Mouse (Mus musculus): ENCODE measurements around the gene Actr1b. TPM values are rescaled to one million over a fixed set of nuclear protein-coding genes. Genes with fewer than 3 reads are reported as not detected.

The Actr1b gene
- total RNA-seq (2022): 100 to 1,000 TPM; 141 to 162 (median 147) TPM

DNA sequence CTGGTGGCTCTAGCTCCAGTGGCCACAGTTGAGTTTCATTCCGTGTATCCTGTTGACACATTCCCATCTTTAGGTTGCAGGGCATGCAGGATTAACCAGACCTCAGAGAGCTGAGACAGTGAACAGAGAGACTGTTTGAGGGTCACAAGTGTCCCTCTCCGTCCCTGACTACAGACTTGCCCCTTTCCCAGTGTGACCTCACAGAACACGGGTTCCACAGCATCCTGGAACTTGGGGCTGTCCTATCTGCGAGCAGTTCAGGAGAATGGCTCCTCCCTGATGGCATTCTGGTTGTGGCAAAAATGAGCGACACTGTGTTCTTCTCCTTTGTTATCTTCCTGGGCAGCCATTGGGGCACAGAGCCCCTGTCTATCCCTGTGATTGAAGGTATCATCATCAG, at the start of gene Actr1b:
Actr1b (minus strand) TSS at position 112 of the 400 bp plus-strand sequence.
- DNase-seq (ENCODE audit: low spot score in 2 of 2): no peak

DNA sequence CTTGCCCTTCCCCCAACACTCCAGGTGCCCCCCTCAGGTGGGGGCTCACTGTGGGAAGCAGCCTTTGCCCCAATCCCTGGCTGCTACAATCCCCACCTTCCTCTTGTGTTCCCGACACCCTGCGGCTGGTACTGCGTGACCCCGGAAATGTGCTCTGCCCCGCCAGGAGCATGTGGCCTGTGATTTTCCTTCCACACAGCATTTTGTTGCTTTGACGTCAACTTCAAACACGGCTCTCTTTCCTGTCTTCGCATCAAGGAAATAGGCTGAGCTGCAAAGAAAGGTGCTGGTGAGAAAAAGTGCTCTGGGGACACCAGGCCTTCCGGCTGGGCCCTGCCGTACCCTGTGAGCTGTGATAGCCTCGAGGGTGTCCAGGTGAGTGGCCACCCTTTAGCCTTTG, 47.3 kb upstream of the Actr1b start, which contains the start of gene Zap70:
Zap70 (plus strand) TSS at position 231 of the 400 bp plus-strand sequence.
- no peak for DNase-seq (ENCODE audit: low spot score in 2 of 2)

DNA sequence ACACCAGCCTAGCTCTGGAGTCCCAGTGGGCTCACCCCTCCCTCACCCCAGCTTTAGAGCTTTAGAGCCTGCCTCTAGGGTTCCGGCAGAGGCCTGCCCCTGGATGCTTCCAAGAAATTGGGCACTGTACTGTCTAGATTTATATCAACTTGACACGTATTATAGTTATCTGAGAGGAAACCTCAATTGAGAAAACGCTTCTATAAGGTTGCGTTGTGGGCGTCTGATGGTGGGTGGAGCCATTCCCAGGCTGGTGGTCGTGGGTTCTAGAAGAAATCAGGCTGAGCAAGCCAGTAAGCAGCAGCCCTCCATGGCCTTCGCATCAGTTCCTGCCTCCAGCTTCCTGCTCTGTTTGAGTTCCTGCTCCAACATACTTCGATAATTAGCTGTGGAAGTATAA, 46.8 kb upstream of the Actr1b start:
- no peak for DNase-seq (ENCODE audit: low spot score in 2 of 2)

DNA sequence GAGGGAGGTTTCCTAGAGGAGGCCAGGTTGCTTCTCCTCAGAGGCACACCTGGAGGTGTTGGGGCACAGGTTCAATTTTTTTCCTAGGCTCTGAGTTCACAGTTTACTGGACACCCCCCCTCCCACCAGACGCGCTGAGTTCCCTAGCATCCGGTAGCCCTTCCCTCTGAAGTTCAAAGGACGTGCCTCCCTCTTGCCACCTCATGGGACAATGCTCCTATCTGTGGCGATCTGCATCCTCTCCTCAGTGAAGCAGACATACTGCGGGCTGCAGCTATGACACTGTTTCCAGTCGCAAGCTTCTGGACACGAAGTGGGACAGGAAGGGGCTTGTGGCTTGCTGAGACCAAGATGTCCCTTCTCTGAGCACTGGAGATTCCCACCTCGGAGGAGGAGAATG, 46.2 kb upstream of the Actr1b start:
- DNase-seq (ENCODE audit: low spot score in 2 of 2): no peak

DNA sequence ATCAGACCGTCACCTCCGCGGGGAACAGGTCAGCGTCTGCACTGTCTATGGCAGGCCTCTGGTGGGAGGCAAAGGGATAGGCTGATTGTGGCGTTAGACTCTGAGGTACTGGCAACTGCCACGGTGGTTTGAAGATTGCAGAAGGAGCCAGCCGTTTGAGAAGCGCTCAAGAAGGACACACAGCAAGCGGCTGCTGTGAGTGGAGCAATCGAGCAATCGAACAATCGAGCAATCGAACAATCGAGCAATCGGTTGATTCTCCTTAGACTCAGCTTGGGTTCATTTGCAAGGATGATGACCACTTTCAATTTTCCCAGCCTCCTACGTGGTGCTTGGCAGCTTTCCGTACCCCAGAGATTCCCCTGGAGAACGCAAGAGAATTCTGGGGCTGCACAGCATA, 44.9 kb upstream of the Actr1b start:
- no peak for DNase-seq (ENCODE audit: low spot score in 2 of 2)

DNA sequence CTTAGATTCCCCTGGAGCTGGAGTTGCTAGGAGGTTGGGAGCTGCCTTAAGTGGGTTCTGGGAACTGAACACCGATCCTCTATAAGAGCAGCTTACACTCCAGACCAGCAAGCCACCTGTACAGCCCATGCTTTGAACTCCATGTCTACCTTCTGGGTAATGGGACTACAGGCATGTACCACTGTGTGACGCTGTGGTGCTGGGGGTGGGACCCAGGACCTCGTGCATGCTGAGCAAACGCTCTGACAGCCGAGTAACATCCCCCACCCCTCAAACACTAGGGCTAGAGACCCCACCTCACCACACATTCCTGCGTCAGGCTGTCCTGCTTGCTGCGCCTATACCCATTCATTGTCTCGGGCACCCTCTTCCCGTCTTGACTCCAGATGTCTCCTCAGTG, 44.3 kb upstream of the Actr1b start:
- no peak for DNase-seq (ENCODE audit: low spot score in 2 of 2)

DNA sequence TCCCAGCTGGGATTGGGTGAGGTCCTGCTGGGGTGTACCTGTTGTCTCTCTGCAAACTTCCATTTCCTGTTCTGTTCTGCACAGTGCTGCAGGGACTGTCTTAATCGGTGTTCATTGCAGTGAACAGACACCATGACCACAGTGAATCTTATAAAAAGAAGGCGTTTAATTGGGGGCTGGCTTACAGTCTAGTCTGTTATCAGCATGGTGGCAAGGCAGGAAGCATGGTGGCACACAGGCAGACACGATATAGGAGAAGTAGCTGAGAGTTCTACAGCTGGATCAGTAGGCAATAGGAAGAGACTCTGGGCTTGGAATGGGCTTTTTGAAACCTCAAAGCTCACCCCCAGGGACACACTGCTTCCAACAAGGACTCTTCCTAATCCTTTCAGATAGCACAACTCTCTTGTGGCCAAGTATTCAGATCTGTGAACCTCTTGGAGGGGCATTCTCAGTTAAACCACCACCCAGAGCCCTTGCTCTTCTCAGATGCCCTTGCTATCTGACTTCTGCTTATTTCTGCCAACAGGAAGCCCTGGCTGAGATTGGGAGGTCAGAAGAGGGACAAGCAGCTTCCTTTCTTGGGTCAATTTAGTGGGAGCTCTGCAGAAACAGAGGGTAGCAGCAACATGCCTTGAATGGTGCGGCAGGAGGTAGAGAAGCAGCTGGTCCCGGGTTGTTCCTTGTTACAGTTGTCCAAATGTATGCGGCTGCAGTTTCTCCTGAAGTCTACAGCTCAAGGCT, 39.9 kb upstream of the Actr1b start:
- DNase-seq (ENCODE audit: low spot score in 2 of 2): no peak

DNA sequence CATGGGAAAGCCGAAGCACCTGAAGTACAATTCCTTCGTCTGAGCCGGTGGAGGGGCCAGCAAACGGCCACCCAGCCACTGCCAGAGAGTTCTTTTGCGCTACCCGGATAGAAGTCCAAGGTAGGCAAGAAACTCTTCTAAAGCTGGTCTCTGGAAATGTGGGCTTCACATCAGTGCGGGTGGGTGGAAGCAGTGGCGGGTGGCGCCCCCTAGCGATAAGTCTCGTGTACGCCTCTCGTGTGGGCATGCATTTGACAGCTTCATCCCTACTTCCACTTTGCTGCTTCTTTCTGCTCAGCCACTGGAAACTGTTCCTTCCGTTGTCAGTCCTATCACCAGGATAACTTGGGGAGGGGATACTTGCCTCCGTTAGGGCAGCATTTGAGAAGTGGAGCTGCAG, 32.2 kb upstream of the Actr1b start:
- no peak for DNase-seq (ENCODE audit: low spot score in 2 of 2)

DNA sequence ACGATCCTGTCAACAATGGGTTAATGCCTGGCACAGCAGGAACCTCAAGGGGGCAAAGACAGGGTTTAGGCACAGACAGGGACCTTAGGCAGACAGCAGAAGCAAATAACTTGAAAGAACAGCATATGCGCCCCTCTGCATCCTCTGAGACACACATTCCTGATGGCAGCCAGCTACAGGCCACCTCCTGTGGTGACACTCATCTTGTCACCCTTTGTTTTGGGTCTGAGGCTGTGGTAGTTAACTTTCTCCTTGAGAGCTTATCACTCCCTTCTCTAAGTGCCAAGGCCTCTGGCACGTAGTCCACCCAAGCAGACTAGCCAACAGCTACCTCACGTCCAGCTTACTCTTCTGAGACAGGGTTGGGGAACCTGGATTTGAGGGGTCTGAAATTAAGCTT, 31.4 kb upstream of the Actr1b start:
- no peak for DNase-seq (ENCODE audit: low spot score in 2 of 2)

DNA sequence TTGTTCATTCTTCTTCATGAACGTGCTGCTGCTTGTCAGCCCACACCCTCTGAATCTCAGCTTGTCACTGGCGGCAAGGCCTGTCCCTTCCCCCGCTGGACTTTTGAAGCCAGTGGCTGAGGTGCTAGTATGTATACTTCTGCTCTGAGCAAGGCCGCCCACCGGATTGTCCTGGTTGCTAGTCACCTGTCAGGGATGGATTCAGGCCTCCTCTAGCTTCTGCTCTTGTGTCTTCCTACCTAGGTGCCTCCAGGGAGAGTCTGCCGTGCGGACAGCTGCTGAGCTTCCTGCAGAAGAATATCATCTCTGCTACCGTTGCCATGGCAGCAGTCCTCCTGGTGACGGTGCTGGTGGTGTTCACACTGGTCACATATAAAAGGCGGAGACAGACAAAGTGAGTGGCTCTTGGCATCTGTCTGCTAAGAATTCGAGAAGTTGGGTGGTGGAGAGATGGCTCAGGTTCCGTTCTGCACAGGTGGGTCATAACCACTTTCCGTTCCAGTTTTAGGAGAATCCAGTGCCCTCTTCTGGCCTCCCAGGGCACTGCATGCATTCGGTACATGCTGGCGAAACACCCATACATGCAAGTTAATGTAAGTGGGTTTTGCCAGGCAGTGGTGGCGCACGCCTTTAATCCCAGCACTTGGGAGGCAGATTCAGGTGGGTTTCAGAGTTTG, 30.2 kb upstream of the Actr1b start:
- DNase-seq (ENCODE audit: low spot score in 2 of 2): peak; percentile 42 to 49

DNA sequence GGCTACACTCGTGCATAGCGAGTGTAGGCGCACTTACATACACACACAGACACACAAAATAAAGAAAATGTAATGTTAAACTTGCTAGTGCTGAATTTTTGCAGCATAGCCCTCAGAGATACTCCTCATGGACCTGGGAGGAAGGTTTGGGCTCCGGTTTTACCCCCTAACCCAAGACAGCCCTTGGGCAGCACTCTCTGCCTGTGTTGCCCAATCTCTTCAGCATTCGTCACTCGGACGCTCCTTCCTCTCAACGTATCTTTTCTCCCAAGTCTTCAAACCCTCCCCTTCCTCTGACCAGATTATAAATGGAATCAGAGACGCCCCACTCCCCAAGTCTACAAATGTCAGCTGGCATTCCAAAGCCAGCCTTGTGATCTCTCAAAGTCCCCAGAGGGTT, 28.8 kb upstream of the Actr1b start:
- DNase-seq (ENCODE audit: low spot score in 2 of 2): no peak

DNA sequence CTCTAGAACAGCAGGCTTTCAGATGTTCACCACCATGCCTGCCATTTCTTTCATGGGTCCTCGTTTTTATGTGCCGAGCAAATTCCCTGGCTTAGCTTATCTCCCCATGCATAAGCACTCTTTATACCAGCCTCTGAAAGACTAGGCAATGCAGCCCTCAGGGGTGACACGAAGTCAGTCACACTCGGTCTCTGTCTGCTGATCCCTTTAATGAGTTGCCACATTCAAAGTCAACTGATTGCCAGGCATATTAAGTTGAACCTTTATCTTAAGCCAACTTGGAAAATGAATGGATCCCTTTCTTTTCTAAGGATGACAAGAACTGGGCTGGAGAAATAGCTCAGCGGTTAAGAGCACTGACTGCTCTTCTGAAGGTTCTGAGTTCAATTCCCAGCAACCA, 25.0 kb upstream of the Actr1b start:
- DNase-seq (ENCODE audit: low spot score in 2 of 2): no peak

DNA sequence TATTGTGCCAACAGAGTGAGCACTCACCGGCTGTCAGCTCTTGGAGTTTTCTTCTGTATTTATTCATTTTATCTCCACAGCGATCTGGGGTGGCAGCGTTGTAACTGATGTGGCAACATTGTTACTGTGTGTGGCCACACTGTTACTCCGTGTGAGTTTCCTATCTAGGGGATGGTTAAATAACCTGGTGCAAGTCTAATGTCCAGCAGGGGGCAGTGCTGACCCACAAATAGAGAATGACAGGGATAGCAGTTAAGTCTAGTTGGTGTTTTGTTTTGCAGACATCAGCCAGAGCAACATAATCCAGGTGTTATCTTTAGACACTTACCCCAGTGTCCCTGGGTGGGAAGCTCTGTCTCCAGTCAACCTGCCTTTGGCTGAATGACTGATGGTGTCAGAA, 23.1 kb upstream of the Actr1b start:
- DNase-seq (ENCODE audit: low spot score in 2 of 2): peak; percentile 81 to 85

DNA sequence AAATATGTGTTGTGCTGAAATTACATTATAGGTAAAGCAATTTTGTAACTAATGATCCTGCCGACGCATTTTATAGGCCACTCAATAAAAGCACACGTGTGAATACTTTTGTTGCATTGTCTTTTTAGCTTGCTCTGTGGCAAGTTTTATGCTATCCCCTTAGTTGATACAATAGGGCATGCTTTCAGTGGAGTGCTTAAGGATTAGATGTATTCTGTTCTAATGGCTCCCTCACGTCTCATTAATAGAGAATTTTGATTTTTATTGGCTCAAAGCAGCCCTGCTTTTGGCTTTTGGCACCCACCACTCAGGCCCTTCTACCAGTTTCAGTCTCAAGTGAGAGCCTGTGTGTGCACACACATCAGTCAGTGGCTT, 9.8 kb upstream of the Actr1b start:
- DNase-seq (ENCODE audit: low spot score in 2 of 2): no peak

DNA sequence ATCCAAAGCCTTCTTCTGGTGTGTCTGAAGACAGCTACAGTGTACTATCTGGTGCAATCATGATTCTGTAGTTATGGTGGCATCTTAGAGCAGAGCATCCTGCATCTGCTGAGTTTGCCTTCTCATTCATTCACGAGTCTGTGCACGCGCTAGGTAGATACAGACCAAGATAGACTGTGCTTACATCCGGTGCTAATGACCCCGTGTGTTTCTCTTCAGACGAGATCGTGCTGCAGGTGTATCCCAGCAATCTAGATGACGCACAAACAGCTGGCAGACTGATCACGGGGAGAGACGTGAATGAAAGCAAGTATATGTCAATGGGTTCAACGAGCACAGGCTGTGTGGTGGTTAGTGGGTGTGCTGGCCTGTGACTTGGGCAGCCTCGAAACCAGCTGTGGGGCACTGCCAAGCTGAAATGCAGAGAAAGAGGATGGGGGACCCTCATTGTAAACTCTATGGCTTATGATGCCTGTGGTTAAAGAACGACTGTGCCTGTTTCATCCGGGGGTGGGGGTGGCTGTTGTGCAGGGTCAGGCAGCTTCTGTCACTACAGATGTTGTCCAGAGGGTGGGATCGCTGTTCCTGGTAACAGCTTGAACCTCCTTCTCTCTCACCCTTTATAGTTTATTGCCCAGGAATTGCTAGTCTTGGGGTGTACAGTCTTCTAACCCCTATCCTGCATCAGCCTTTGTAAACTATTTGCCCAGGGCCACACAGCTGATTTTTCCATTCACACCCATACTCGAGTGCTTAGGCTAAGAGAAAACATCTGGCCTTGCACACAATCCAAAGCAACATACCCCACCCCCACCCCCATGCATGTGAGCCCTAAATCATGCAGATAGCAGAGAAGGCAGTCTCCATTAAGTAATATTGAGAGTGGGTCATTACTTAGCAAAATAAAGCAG, 9.2 kb upstream of the Actr1b start:
- DNase-seq (ENCODE audit: low spot score in 2 of 2): no peak

DNA sequence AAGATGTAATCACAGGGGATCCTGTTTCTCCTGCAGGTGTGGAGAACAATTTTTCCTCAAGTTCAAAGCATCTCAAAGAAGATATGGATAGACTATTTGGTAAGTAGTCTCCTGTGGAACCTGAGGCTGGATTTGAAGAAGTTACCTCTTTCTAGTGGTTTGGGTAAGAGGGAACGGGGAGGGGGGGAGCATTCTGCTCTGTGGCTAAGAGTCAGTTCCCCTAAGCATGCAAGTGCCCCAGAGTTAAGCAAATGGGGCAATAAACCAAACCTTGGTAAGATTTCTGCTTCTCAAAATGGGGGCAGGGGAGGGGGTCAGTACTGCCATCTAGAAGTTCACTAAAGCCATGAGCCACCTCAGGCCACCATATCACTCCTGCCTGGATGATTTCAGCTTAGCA, 4.6 kb upstream of the Actr1b start:
- no peak for DNase-seq (ENCODE audit: low spot score in 2 of 2)

DNA sequence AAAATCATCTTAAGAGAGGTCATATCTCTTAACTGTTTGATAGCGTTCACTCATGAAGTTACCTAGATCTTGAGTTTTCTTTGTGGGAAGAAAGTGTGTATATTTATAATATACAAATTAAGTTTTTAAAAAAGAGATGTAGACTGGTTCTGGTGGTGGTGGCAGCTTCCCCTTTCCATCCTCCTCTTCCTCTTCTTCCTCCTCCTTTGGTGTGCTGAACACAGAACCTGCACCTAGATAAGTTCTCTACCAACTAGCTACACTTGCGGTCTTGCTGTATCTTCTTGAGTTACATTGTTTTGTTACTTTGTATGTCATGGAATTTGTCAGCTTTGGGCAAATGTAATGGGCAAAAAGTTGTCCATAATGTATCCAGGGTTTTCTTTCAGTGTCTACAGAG, 3.1 kb downstream of the Actr1b start:
- no peak for DNase-seq (ENCODE audit: low spot score in 2 of 2)

DNA sequence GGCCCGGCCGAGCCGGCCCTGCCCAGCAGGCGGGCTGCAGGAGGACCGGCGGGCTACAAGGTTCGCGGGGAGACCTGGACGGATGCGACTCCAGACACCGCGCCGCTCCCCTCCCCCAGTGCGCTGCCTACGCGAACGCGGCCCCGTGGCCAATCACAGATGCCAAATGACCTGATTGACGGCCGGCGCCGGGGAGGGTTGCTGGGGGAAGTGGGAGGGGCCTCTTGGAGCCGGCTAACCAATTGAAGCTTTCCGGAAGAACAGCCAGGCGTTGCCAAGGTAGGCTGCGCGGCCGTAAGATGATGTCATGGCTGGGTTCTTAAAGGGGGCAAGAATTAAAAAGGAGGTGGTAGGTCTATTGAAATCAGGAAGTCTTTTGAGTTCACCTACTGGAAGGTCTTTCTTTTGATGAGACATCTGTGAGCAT, 4.4 kb downstream of the Actr1b start, which contains the start of gene 4933424G06Rik:
4933424G06Rik (plus strand) TSS at position 296 of the 427 bp plus-strand sequence.
- peak; percentile 95 to 98 for DNase-seq (ENCODE audit: low spot score in 2 of 2)

DNA sequence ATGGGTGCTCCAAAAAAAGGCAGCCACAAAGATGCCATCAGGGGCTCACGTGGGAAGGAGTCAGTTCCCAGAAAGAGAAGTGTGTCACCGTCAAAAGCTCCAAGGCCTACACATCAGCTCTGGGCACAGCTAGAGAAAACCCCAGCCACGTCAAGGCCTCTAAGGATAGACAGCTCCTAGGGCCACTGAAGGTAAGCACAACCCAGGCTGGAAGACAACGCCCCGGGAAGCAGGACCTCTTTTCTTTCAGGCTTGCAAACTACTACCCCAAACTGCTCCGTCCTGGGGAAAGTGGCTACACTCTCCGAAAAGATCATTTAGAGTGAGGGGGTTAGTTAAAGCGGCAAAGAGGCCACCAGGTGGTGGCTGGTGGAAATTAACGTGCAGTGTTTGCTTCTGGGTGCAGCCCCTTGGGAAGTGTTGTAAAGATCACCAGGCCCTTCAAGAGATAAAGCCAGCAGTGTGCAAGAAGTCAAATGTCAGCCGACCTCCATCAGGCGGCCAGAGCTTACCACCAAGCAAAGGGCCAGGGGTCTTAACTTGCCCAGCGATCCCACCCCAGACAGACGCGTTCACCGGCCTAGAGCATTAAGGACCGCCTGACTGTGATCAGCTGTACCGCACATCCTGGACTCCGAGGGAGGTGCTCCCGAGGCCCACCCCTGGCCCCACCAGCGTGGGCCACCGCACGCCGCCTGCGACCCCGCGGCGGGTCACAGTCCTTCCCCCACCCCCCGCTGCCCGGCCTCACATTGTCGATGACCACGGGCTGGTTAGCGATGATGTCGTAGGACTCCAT, 5.0 kb downstream of the Actr1b start:
- peak in 1 of 2 experiments; percentile 12 for DNase-seq (ENCODE audit: low spot score in 2 of 2)

DNA sequence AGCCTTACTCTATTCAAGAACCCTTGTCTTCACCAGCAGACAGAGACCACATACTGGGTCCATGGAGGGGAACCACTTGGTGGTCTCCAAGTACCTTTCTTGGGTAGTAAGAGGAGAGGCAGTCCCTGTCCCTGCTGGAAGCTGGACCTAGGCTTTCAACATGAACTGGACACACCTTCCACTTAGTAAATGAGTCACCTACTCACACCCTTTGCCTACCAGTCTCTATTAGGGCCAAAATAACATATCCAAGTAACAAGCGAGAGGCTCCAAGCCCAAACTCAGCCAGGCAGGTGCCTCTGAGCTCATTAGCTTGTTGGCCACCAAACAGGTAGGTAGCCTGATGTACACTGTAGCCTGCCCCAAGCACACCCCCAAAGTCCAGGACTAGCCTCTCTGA, 5.6 kb downstream of the Actr1b start:
- DNase-seq (ENCODE audit: low spot score in 2 of 2): no peak

DNA sequence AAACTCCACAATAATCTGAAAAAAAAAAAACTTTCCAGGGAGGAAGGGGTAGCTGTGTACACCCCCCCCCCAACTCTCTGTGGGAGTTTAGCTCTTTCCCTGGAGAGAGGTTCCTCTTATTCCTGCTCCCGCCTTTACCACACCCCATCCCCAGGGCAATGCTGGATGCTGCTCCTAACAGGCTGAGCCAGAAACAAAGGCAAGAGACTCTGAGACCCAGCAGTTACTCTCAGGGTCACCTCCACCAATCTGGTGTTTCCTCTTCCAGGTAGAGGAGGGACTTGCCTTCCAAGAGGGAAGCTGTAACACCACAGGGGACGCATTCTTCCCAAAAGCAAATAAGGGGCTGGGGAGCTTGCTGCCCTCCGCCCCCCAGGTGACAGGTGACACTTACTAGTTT, 6.4 kb downstream of the Actr1b start:
- no peak for DNase-seq (ENCODE audit: low spot score in 2 of 2)

Measured in gastrocnemius, adult 8-10 months (tissue).